Mouse (Mus musculus) spleen, adult 18-20 months (tissue): ENCODE results near the gene AC161166.1.
"Not testable (repeated sequence)": the region's sequence is repeated elsewhere in the genome, so short reads cannot be mapped to it uniquely, and the experiment has no call there.

ENCODE experiments used
- DNase-seq, 2 experiments: peaks; one replicate each; pipeline ENCODE4 v3.0.0; 2022; ENCODE audit warnings: mixed read lengths in 2 of 2

AC161166.1 gene

DNA sequence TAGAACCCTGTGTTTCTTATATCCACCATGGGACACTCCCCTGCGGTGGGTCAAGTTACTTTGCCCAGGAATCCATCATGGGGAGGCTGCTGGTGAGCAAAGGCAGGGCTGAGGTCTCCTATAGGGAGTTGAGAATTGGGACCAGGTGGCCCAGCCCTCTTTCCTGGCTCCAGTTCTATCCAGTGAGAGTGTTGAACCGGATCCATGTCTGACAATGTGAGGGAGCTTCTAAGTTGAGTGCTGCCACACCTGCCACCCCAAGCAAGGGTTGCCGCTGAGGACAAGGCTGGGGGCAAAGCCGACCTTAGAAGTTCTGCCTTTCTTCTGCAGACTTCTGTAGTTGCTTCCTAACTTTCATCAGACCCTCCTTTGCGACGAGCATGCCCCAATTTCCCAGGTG, 29.0 kb downstream of the AC161166.1 start:
- not testable (repeated sequence) for DNase-seq

DNA sequence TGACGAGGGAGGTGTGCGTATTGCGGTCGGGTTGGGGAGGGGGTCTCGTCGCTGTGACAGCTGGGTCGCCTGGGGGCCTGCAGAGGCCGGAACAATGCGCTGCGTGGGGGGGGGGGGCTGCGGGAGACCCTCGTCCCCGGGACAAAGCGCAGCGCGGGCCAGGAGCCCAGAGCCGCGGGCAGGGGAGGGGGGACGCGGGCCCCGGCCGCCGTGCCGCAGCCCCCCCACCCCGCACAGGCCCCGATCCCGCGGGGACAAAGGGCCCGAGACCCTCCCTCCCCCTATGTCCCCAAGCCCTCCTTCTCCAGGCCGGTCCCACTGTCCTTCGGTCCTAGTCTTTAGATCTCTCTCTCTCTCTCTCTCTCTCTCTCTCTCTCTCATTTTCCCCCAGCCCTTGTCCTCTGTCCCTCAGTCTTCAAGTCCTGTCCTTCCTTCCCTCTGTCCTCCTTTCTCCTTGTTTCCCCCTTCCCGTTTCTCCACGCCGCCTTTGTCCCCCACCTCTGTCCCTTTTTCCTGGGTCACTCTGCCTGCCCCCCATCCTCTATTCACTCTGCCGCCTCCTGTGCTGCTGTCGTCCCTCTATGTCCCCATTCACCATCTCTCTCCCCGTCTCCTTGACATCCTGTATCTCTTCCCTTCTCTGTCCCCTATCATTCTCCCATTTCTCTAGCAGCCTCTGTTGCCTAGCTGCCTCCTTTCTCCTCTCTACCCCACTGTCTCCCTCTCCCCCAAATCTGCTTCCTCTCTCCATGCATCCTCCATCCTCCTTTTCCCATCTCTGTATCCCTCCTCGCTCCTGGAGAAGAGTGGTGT, 29.8 kb downstream of the AC161166.1 start:
- no peak for DNase-seq

DNA sequence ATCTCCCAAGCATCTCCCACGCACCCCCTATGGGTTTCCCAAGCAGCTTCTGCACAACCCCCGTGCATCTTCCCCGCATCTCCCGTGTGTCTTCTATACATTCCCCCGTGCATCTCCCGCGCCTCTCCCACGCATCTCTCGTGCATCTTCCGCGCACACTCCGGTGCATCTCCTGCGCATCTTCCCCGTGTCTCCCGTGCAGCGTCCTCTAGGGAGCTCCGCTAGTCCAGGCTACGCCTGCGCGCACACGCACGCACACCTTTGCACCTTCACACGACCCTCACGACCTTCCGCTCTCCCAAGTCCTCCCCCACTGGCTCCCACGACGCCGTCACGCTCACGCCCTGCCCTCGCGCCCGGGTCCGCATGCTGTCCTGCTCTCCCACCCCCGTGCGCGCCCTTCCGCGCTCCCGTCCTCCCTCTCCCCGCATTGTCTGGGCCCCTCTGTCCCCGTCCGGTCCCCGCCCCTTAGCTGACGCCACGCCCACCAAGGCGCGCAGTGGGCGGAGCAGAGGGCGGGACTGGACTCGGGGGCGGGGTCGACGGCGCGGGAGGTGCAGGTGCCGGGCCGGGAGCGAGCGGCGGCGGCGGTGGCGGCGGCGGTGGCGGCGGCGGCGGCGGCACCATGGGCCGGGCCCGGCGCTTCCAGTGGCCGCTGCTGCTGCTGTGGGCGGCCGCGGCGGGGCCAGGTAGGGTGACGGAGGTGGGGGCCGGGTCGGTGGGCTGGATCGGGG, 30.6 kb downstream of the AC161166.1 start, which contains the start of gene Cadm4:
Gene Cadm4, plus strand, starts transcription at position 550 of the 734 bp plus-strand sequence.
- peak; percentile 78 to 90 for DNase-seq

DNA sequence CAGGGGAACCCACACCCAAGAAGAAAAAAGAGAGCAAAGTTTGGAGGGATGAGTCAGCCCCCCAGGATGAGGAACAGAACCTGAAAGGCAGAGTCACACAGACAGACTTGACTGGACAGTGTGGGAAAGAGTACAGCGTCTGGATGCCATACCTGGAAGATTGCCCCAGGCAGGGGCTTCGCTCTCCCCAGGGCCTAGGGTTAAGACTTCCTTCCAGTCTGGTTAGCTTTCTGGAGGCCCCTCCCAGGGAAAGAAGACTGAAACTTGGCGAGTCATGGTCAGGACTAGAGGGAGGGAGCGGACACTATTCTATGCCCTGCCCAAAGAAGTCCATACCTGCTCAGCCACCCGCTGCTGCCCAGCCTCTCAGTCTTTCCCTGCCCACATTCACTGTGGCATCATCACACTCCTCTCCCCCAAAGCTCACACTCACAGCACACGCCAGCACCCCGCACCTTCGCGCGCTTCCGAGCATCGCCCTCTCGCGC, 31.2 kb downstream of the AC161166.1 start:
- no peak for DNase-seq

DNA sequence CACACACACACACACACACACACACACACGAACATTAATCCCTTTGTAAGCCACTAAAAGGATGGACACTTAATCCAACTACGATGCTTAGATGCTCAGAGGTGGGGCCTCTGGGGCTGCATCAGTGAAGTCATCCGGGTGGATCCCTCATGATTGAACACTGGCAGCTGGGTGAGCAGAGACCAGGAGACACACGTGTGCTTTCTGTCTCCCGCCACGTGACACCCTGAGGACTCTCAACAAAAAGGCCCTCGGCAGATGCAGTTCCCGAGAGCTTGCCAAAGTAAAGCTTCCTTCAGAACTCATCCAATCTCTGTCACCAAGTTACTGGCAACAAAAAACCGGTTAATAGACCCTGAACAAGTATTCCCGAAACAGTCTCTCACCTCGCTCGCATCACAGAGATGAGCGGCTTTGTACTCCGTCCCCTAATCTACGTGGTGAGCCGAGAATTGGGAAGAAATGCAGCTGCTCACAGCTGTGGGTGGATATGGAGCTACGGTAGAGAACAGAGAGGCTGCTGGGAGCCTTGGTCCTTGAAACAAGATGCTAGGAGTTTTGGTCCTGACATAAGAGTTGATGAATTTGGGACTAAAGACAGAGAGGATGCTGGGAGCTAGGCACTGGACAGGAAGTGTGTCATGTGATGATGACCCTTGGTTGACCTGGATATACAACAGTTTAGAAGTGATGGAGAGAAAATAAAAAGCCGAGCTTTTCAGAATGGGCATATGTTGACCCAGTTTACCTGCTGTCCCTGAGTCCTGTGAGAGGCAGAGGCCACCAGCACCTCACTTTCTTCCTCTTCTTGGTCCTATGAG, 31.9 kb downstream of the AC161166.1 start:
- no peak for DNase-seq

DNA sequence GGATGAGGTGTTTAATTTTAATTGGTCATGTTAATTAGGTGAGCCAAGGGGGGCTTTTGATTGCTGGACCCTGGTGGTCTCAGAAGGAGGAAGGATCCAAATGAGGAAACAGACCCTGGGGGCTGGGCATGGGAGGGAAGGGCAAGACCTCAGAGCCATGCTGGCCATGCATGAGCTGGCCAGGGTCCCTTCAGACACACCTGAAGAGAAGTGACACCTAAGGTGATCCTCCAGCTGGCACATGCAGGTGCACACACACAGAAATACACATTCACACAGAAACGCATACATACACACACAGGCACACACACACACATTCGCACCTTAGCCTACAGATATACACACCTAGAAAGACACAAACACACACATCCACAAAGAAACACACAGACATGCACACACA, 32.6 kb downstream of the AC161166.1 start:
- DNase-seq = no peak

DNA sequence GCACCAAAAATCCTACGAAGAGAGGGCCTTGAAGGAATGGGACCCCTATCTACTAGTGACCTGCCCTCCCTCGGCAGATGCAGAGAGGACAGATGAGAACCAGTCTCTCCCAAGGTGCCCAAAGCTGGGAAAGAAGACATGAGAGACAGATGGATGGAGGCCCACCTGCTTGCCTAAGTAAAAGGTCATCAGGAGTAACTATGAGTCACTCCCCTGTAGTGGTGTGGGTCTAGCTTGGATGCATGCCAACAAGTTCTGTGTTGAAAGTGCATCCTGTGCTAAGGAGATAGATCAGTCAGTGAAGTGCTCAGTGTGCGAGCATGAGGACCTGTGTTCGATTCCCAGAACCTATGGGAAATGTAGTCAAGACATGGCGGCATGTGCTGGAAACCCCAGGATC, 33.3 kb downstream of the AC161166.1 start:
- no peak for DNase-seq

DNA sequence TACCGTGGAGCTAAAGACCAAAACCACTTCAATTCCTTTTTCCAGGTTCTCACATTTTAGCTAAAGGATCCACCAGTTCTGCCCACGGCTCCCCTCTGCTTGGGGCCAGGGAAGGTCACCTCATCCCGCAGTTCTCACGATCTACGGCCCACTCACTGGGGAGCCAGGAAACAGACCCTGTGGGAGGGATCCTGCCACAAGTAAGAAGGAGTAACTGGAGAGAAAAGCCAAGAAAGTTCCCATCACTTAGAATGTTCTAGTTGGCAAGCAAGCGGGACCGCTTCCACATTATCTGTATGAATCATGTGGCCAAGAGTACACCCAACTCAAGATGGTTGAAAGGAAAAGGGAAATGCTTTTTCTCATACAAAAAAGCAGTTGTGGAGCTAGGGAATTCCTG, 35.4 kb downstream of the AC161166.1 start:
- no peak for DNase-seq

DNA sequence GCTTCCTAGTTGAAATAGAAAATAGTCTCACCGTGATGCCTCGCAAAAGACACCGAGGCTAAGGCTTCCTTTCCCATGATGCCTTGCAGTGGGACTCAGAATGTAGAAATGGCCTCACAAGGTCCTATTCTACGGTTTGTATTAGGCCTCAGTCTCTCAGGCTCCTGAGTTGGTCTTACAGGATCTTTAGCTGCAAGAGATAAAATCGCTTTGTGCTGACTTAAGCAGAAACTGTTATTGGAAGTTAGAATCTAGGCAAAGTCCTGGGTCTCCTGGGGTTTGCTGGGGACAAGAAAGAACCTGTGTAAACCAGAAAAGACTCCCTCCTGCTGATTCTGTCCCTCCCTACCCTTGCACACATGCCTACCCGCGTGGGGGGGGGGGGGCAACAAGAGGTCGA, 35.9 kb downstream of the AC161166.1 start:
- DNase-seq = no peak

DNA sequence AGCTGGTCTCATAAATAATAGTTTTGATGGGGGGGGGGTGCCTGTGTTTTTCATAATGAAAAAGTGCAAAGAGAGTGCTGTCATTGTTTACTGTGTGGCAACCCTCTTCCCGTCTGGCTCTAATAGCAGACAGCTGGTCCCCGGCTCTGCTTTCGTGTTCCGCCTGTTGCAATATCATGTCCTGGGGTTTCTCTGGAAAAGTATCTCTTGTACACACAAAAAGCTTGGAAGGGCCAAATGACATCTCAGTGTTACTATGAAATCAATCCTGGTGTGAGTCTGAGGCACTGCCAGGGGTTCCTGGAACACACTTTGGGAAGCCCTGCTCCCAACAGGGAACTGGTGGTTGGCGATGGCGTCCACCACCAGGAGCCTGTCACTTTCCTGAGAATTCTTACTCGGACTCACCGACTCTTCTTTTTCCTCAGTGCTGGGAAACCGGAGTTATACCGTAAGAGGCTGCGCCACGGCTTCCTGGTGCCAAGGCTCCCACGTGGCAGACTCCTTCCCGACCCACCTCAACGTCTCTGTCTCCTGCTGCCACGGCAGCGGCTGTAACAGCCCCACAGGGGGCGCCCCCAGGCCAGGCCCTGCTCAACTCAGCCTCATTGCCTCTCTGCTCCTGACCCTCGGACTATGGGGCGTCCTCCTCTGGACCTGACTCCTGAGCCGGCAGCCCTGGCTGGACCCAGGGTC, 37.3 kb downstream of the AC161166.1 start:
- no peak for DNase-seq

DNA sequence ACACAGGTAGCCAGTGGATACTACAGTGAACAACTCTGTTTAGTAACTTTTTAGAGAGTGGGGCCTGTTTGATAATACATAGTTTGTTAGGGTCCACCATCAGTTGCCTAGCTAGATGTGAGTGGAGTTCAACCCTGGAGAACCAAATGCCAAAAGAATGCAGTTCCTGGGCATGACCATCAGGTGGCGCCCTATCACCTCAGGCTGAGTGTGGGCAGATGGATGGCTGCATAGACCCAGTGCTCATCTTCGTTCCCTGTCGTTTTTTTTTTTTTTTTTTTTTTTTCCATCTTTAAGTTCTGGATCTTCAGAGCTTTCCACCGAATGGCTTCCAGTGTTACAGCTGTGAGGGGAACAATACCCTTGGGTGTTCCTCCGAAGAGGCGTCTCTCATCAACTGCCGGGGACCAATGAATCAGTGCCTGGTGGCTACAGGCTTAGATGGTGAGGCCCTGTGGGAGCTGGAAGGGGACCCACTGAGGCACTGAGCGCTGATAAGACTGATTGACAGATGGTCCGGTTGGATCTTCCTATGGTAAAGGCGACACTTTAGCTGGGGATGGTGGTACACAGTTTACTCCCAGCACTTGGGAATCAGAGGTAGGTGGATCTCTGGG, 38.2 kb downstream of the AC161166.1 start:
- peak in 1 of 2 experiments; percentile 59 for DNase-seq

DNA sequence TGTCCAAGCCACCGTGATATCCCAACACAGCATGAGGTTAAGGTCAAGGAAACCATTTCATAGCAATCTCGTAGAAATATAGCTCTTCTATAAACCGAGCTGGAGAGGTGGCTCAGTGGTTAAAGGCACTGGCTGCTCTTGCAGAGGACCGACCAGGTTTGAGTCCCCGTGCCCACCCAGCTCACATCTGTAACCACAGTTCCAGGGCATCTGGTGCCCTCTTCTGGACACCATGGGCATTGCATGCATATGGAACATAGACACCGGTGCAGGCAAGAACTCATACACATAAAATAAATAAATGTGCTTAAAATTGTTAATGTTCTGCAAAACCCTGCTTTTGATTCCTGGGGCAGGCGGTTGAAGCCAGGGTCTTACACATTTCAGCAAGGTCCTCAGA, 39.3 kb downstream of the AC161166.1 start:
- DNase-seq = peak in 1 of 2 experiments; percentile 43

DNA sequence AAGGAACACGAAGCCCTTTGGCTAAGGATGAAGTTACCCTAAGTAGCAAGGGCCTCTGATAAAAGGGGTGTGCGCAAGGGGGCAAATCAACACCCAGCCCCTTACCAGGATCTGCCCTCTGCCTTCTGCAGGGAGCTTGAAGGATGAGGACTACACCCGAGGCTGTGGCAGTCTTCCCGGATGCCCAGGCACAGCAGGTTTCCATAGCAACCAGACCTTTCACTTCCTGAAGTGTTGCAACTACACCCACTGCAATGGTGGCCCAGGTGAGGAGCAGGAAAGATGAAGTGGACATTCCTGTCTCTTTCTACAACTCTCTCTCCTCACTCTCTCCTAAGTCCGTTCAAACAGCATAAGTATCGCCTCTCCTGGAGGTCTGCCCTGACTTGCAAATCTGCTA, 39.8 kb downstream of the AC161166.1 start:
- DNase-seq = no peak

DNA sequence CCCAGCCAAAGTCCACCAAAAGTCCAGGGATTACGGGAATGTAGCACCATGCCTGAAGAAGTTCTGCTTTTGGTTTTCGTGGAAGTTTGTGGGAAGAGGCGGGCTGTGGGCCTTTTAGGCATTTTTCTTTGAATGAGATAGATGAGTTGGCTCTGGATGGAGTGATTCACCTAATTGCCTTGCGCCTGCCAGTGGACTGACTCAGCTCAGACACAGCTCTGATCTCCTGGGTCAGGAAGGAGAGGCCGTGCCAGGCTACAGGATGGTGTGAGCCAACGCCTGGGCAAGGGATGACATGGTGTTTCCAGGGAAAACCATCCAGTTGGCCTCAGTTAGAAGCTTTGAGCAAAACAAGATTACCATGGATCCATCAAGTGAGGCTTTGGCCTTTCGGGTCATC, 41.9 kb downstream of the AC161166.1 start:
- no peak for DNase-seq

DNA sequence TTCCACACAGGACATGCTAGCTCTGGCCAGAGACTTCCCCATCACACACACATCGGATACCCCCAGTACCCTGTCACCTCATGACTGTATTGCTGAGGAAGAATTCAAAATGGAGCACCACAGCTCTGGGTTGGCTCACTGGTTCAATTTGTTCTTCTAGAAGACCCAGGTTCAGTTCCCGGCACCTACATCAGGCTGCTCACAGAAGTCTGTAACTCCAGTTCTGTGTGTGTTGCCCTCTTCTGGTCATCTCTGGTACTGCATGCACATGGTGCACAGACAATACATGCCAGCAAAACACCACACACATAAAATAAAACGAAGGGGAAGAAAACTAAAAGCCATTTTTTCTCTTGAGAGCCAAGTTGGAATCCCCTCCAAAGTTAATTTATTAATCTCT, 43.1 kb downstream of the AC161166.1 start:
- DNase-seq = no peak

DNA sequence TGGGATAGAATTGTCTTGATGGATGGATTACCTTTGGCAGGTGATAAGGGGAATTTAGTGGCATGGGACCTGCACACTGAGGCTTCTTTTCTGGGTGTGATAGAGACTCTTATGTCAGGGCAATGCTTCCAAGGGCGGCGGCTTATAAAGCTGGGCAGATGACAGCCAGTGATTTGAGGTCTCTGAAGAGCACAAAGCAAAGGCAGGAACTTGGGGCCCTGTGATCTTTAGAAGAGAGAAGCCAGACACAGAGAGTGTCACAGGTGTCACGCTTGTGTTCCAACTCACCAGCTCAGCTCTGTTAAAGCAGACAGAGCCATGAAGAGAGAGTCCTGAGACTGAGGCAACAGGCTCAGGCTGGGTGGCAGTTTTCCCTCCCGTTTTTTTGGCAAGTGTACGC, 44.4 kb downstream of the AC161166.1 start:
- DNase-seq = no peak

DNA sequence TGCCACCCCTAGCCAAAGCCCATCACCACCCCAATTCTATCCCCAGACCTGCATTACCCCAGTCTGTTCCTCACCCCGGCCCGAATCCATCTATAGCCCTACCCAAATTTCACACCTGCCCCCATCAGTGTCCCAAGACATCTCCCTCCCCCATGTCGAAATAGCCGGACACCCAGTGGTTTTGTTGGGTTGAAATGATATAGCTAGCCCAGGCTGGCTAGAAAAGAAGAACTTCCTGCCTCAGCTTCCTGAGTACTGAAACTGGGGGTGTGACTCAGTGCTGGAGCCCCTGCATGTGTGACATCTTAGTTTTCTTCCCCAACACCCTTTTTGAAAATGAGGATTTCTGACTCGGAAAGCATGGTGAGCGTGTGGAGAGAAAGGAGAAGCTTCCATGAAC, 45.4 kb downstream of the AC161166.1 start:
- no peak for DNase-seq

DNA sequence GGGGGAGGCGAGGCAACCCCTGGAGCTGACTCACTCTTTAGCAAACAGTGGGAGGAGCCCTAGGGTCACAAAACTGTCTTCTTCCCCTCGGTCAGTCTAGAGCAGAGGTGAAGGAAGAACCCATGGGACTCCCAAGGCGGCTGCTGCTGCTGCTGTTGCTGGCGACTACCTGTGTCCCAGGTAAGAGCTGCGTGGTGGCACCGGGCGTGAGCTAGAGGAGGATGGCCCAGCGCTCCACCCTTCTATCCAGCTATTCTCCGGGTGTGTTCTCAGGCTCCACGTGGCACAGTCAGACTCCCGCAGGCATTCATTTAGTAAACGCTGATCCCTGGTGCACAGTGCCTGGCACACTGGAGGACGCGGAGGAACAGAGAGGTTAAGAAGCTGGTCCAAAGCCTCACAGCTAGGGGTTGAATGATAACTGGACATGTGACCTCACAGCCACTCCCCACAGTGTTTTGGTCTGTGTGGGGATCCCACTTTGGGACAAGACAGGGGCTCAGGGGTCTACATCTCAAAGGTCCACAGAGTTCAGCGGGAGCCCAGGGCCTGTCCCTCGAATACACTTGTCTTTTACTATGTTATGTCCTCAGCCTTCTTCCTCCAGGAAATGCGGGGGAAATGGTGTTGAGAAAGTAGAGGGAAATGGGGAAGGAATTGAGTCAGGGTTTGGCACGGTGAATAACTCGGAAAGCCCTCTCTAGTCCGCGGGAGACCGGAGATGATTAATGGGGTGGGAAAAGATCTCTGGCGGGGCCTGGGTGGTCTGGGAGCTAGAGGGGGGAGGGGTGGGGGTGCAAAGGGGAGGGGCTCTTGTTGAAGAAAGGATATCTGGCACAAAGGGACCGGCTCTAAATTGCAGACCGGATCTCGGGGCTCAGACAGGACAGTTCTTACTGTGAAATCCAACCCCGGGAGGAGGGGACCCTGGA, 49.6 kb downstream of the AC161166.1 start, which contains the start of gene Plaur:
Gene Plaur, plus strand, starts transcription at position 97 of the 932 bp plus-strand sequence.
- DNase-seq = peak; percentile 59 to 61

DNA sequence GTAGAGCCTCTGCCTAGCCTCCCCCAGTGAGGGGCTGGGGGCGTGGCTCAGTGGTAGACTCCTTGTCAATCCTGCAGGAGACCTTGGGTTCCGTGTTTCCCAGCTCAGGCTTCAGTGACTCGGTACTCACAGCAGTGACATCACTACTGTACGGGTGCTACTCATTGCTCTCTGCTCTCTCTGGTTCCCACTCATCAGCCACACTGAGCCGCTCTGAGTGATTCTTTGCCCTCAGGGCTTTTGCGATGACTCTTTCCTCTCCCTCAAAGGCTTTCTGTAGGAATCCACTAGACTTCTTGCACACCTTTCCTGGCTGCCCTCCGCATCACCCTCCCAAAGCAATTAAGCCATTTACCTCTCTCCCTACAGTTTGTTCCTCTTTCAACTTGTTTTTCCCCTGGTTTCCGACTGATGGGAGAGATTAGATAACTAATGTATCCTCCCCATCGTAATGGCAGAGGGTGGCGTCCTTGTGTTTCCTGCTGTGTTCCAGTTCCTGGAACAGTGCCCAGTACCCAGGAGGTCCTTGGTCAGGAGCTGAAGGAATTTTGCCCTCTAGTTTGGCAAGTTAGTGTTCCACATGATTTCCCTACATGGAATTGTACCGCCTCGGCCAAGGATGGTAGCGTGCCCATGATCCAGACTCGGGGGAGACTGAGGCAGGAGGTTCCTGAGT, 50.7 kb downstream of the AC161166.1 start:
- DNase-seq = no peak
